Mouse (Mus musculus): ENCODE results near the gene Rexo4. TPM values are rescaled to one million over a fixed set of nuclear protein-coding genes. Genes with fewer than 3 reads are reported as not detected.
A peak's percentile ranks its signal among the peaks of the same experiment; 100 is the strongest.

The Rexo4 gene
- 33.6 TPM in 2 replicates for polyA plus RNA-seq (2012; rRNA removed)

- DNase-seq (ENCODE audit: low spot score) = peak; percentile 93
Observed at GRCm38 (mm10) chr2:26963923-26964723, at the start of gene Rexo4. TSS of gene Rexo4 (minus strand) at chr2:26964386.

- DNase-seq (ENCODE audit: low spot score) = peak; percentile 80
Observed at GRCm38 (mm10) chr2:27009714-27010244, 45.6 kb upstream of the Rexo4 start, which contains the start of gene Cacfd1. TSS of gene Cacfd1 (plus strand) at chr2:27009926.

GRCm38 (mm10) chr2:27007701-27008100, 43.5 kb upstream of the Rexo4 start:
- no peak for DNase-seq (ENCODE audit: low spot score)

- no peak for DNase-seq (ENCODE audit: low spot score)
Observed at GRCm38 (mm10) chr2:27006255-27006654, 42.1 kb upstream of the Rexo4 start.

- DNase-seq (ENCODE audit: low spot score) = no peak
Observed at GRCm38 (mm10) chr2:26997993-26998392, 33.8 kb upstream of the Rexo4 start.

GRCm38 (mm10) chr2:26997498-26997897, 33.3 kb upstream of the Rexo4 start:
- no peak for DNase-seq (ENCODE audit: low spot score)

GRCm38 (mm10) chr2:26993936-26994335, 29.8 kb upstream of the Rexo4 start:
- DNase-seq (ENCODE audit: low spot score) = no peak

GRCm38 (mm10) chr2:26984640-26985039, 20.5 kb upstream of the Rexo4 start:
- DNase-seq (ENCODE audit: low spot score) = no peak

GRCm38 (mm10) chr2:26984179-26984578, 20.0 kb upstream of the Rexo4 start:
- DNase-seq (ENCODE audit: low spot score) = no peak

- no peak for DNase-seq (ENCODE audit: low spot score)
Observed at GRCm38 (mm10) chr2:26980361-26980760, 16.2 kb upstream of the Rexo4 start.

GRCm38 (mm10) chr2:26973960-26974359, 9.8 kb upstream of the Rexo4 start:
- no peak for DNase-seq (ENCODE audit: low spot score)

- no peak for DNase-seq (ENCODE audit: low spot score)
Observed at GRCm38 (mm10) chr2:26973116-26973515, 8.9 kb upstream of the Rexo4 start, which contains the start of gene Adamts13. TSS of gene Adamts13 (plus strand) at chr2:26973416.

- no peak for DNase-seq (ENCODE audit: low spot score)
Observed at GRCm38 (mm10) chr2:26967262-26967661, 3.1 kb upstream of the Rexo4 start.

- DNase-seq (ENCODE audit: low spot score) = no peak
Observed at GRCm38 (mm10) chr2:26964724-26965370, 661 bp upstream of the Rexo4 start.

- no peak for DNase-seq (ENCODE audit: low spot score)
Observed at GRCm38 (mm10) chr2:26960756-26961155, 3.4 kb downstream of the Rexo4 start.

GRCm38 (mm10) chr2:26957488-26957859, 6.7 kb downstream of the Rexo4 start:
- DNase-seq (ENCODE audit: low spot score) = no peak

- DNase-seq (ENCODE audit: low spot score) = no peak
Observed at GRCm38 (mm10) chr2:26956811-26957487, 7.2 kb downstream of the Rexo4 start.

- DNase-seq (ENCODE audit: low spot score) = no peak
Observed at GRCm38 (mm10) chr2:26954735-26955395, 9.3 kb downstream of the Rexo4 start.

- no peak for DNase-seq (ENCODE audit: low spot score)
Observed at GRCm38 (mm10) chr2:26952866-26953265, 11.3 kb downstream of the Rexo4 start.

GRCm38 (mm10) chr2:26952193-26952592, 12.0 kb downstream of the Rexo4 start:
- DNase-seq (ENCODE audit: low spot score) = no peak

- DNase-seq (ENCODE audit: low spot score) = no peak
Observed at GRCm38 (mm10) chr2:26951346-26951905, 12.8 kb downstream of the Rexo4 start.

Measured in urinary bladder, adult 2 months (tissue).